Comparison of ENCODE assay signal across 19 mouse cellular contexts in the genomic region with DNA sequence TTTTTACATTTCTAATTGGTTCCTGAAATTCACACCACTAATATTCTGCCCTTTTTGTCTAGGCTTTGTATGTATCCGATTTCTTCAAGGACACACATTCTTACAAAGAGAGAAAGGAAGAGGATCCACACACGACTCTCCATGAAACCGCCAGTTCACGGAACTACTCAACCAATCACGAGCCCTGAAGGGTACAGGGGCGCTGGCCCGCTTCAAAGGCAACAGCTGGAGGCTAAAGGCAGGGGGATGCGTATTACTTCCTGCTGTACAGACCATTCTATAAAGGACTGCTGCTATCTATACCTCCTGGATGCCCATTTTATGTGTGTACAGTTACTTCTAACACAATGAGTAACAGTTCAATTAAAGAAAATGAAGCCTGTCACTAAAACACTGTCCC.
"Had no signal": no experiment of that assay in that cellular context is flagged by ENCODE, and none has a peak within 500 bp of the region (broad histone marks: within the 10 kb centered on the region; RNA-seq: fewer than 3 reads in every experiment).

No protein-coding gene starts in this region.

- ATAC-seq: midbrain, embryonic 16.5 days had no signal

- H3K27ac ChIP-seq: midbrain, embryonic 10.5 days; midbrain, embryonic 12.5 days; neural tube, embryonic 13.5 days; neural tube, embryonic 15.5 days had no signal

- H3K9me3 ChIP-seq: midbrain, embryonic 10.5 days; midbrain, embryonic 12.5 days; neural tube, embryonic 13.5 days; neural tube, embryonic 15.5 days had no signal

- H3K4me3 ChIP-seq: midbrain, embryonic 10.5 days; midbrain, embryonic 12.5 days; myocyte; neural tube, embryonic 13.5 days; neural tube, embryonic 15.5 days had no signal

- H3K4me2 ChIP-seq: lung, embryonic 14.5 days; midbrain, embryonic 12.5 days; neural tube, embryonic 13.5 days; neural tube, embryonic 15.5 days had no signal

- DNase-seq: lung, adult 18-20 months; lung, embryonic 14.5 days; lung, postnatal 10 days; lung, postnatal 4 days; midbrain, embryonic 14.5 days; retina, postnatal 1 day; right cerebral cortex, adult 18-20 months; right cerebral cortex, postnatal 25 days; right cerebral cortex, postnatal 4 days; spleen, adult 18-20 months; thymus, adult 18-20 months; thymus, postnatal 14 days; thymus, postnatal 36 days had no signal

- H3K4me1 ChIP-seq: midbrain, embryonic 10.5 days; midbrain, embryonic 12.5 days; neural tube, embryonic 13.5 days; neural tube, embryonic 15.5 days had no signal

- H3K27me3 ChIP-seq: midbrain, embryonic 12.5 days; neural tube, embryonic 13.5 days; neural tube, embryonic 15.5 days had no signal

- H3K9ac ChIP-seq: lung, embryonic 14.5 days; midbrain, embryonic 12.5 days; neural tube, embryonic 13.5 days; neural tube, embryonic 15.5 days had no signal
